Mouse (Mus musculus) hindbrain, embryonic 16.5 days (tissue): Measurements from ENCODE around the gene Sfn. TPM values are rescaled to one million over a fixed set of nuclear protein-coding genes. Genes with fewer than 3 reads are reported as not detected.

Experiments used
- ATAC-seq: fragments of 200-750 bp; cut with Nextera tagmentation; 2 replicates; pipeline ENCODE4 v1.8.0; 2017; ENCODE audit warnings: moderate TSS enrichment, moderate library complexity
- H3K27ac ChIP-seq: fragments of 300-500 bp; sonication (generic); 2 replicates; pipeline ENCODE4 v1.5.1; 2014; ENCODE audit warnings: low read depth, mild to moderate bottlenecking, control low read depth, low read length, moderate library complexity
- H3K27me3 ChIP-seq: fragments of 300-500 bp; sonication (generic); replicated peaks from 2 replicates; pipeline ENCODE4 v1.6.1; 2014; ENCODE audit warnings: low read length; ENCODE audit not compliant: control insufficient read depth, insufficient read depth
- H3K36me3 ChIP-seq: fragments of 300-500 bp; sonication (generic); 2 replicates; pipeline ENCODE4 v1.6.1; 2014; ENCODE audit warnings: mild to moderate bottlenecking, low read length, moderate library complexity, mixed read lengths; ENCODE audit not compliant: control insufficient read depth, insufficient read depth
- H3K4me1 ChIP-seq: fragments of 300-500 bp; sonication (generic); 2 replicates; pipeline ENCODE4 v1.6.1; 2014; ENCODE audit warnings: low read depth, low read length; ENCODE audit not compliant: control insufficient read depth, insufficient read depth
- H3K4me2 ChIP-seq: fragments of 300-500 bp; sonication (generic); 2 replicates; pipeline ENCODE4 v1.6.1; 2014; ENCODE audit warnings: mild to moderate bottlenecking, low read length, control low read depth, moderate library complexity
- H3K4me3 ChIP-seq: fragments of 300-500 bp; sonication (generic); 2 replicates; pipeline ENCODE4 v1.5.1; 2014; ENCODE audit warnings: mild to moderate bottlenecking, low read length, control low read depth, moderate library complexity
- H3K9ac ChIP-seq: fragments of 300-500 bp; sonication (generic); 2 replicates; pipeline ENCODE4 v1.6.1; 2014; ENCODE audit warnings: low read depth, mild to moderate bottlenecking, control low read depth, low read length, moderate library complexity
- H3K9me3 ChIP-seq: fragments of 300-500 bp; sonication (generic); 2 replicates; pipeline ENCODE4 v1.6.1; 2014; ENCODE audit warnings: mild to moderate bottlenecking, low read length, moderate library complexity; ENCODE audit not compliant: control insufficient read depth
- WGBS: fragments of 180-500 bp; shearing (Covaris S2); extraction: QIAGEN DNeasy Blood & Tissue Kit; methylation state at CpG from one replicate; pipeline ENCODE4 v1.1.7; 2014; 5-methylcytosine and 5-hydroxymethylcytosine counted together
- polyA plus RNA-seq: library from polyadenylated mRNA; unstranded; fragments of >200 nt; fragmentation: Nextera tagmentation; extraction: Ambion mirVana; gene quantifications from 2 replicates; pipeline ENCODE4 v1.2.1, GENCODE M21; 2015

The Sfn gene
- polyA plus RNA-seq, 1 experiment from 2014 or later: 2.1 TPM

DNA sequence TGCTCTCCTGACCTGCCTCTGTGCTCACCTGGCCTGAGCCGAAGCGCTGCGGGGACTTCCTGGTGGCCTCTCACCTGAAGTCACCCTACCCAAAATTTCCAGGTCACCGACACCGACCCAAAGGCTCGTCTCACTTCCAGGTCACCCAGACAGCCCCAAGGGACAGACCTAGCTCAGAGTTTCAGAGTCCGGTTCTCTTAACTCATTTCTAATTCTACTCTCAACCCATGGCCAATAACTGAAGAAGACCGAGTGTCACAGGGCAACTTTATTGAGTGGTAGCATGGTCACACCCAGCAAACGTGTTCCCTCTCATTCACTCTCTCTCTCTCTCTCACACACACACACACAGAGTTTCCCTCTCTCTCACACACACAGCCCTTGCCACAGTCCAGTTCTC, 1.7 kb downstream of the Sfn start:
- Histone ChIP-seq H3K9me3 (no peaks in the 10 kb centered on the region), H3K36me3 (no peaks in the 10 kb centered on the region), H3K27me3 (peaks cover 40% of the 10 kb centered on the region), H3K4me3 (peak overlapping the region; percentile 46), H3K27ac (no peak overlapping the region), H3K4me2 (peak overlapping the region; percentile 77), H3K9ac (peak overlapping the region; percentile 33; the same call in 1 of the 2 replicates), H3K4me1 (peaks cover 11% of the 10 kb centered on the region; the same call in 1 of the 2 replicates)
- 17% methylated on average over 9 of the region's 9 CpGs for WGBS
- no peak for ATAC-seq

DNA sequence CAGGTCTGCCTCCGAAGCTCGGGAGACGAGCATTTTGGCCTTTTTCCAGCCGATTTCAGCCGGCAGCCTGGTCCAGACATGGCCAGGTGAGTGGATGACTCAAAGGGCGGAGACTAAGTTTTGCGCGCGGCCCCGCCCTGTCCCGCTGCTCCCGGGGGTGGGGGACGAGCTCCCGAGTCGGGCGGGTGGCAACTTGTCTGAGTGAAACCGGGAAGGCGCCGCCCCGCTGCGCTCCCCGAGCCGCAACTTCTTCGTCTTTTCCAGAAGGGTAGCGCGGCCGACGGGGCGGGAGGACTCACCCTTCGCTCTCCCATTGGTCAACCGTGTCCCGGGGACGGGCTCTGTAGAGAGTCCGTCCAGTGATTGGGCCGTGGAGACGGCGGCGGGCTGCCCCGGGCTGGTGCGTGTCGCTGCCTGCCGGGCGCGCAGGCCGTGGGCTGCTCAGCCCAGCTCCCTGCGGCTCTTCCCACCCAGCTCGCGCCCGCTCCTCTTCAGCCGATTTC, 2.3 kb downstream of the Sfn start:
- H3K9ac ChIP-seq: peak overlapping the region; percentile 33
- no peaks in the 10 kb centered on the region for H3K36me3 ChIP-seq
- H3K9me3 ChIP-seq: no peaks in the 10 kb centered on the region
- peaks cover 11% of the 10 kb centered on the region; the same call in 1 of the 2 replicates for H3K4me1 ChIP-seq
- peak overlapping the region; percentile 46 for H3K4me3 ChIP-seq
- 0% methylated on average over 45 of the region's 50 CpGs for WGBS
- peak overlapping the region; percentile 77 for H3K4me2 ChIP-seq
- no peak overlapping the region for H3K27ac ChIP-seq
- peaks cover 40% of the 10 kb centered on the region for H3K27me3 ChIP-seq
- peak; percentile 93 for ATAC-seq

DNA sequence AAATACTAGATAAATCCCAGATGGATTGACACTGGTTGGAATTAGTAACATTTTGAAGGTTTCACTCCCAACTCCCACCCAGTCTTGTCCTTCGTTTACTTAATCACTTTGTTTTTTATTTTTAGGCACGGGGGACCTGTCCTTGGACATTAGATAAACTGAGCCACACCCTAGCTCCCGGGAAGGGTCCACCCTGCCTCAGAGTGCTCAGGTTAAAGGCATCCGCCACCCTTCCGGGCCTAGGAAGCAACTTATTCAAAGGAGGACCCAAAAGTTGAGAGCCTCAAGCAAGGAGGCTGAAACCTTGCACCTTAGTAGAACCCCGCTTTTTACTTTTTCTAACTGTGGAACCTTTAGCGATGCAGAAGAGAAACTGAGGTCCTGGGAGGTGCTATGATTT, 2.9 kb downstream of the Sfn start:
- Histone ChIP-seq H3K27me3 (peaks cover 40% of the 10 kb centered on the region), H3K27ac (no peak overlapping the region), H3K4me3 (peak overlapping the region; percentile 46), H3K9me3 (no peaks in the 10 kb centered on the region), H3K9ac (peak overlapping the region; percentile 33; the same call in 1 of the 2 replicates), H3K36me3 (no peaks in the 10 kb centered on the region), H3K4me2 (peak overlapping the region; percentile 77), H3K4me1 (peaks cover 11% of the 10 kb centered on the region; the same call in 1 of the 2 replicates)
- no peak for ATAC-seq
- 29% methylated on average over 7 of the region's 7 CpGs for WGBS

DNA sequence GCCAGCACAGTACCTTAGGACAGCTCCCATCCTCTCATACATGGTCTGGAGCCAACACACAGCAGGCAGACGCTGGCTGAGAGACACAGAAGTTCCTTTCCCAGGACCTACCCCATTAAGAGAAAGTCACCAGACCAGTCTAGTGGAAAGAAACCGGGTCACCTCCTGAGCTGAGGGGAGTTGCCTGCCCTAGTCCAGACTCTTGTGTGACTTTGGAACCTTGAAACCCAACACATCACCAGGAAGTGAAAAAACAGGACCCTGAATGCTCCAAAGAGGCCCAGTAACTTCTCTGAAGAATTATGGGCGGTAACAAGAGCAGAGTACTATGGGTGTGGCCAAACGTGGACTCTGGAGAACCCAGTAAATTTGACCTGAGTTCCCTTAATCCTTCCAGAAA, 3.4 kb downstream of the Sfn start:
- H3K9me3 ChIP-seq: no peaks in the 10 kb centered on the region
- peaks cover 40% of the 10 kb centered on the region for H3K27me3 ChIP-seq
- no peak overlapping the region for H3K9ac ChIP-seq
- H3K27ac ChIP-seq: no peak overlapping the region
- no peak for ATAC-seq
- WGBS: 45% methylated on average over 4 of the region's 4 CpGs
- H3K4me1 ChIP-seq: peaks cover 11% of the 10 kb centered on the region; the same call in 1 of the 2 replicates
- H3K4me2 ChIP-seq: no peak overlapping the region
- H3K36me3 ChIP-seq: no peaks in the 10 kb centered on the region
- no peak overlapping the region for H3K4me3 ChIP-seq

- Histone ChIP-seq H3K27me3 (peaks cover 24% of the 10 kb centered on the region), H3K4me1 (peaks cover 9% of the 10 kb centered on the region; the same call in 1 of the 2 replicates), H3K9ac (no peak overlapping the region), H3K27ac (no peak overlapping the region), H3K9me3 (no peaks in the 10 kb centered on the region), H3K36me3 (peaks cover 4% of the 10 kb centered on the region; the same call in 1 of the 2 replicates), H3K4me2 (no peak overlapping the region), H3K4me3 (no peak overlapping the region)
- WGBS: 84% methylated on average over 6 of the region's 6 CpGs
- ATAC-seq: no peak
Observed at GRCm38 (mm10) chr4:133596084-133596483, 5.9 kb downstream of the Sfn start.

- 75% methylated on average over 7 of the region's 7 CpGs for WGBS
- H3K4me2 ChIP-seq: no peak overlapping the region
- no peaks in the 10 kb centered on the region for H3K9me3 ChIP-seq
- peaks cover 5% of the 10 kb centered on the region; the same call in 1 of the 2 replicates for H3K36me3 ChIP-seq
- H3K4me1 ChIP-seq: peaks cover 9% of the 10 kb centered on the region; the same call in 1 of the 2 replicates
- no peak overlapping the region for H3K4me3 ChIP-seq
- no peak overlapping the region for H3K9ac ChIP-seq
- H3K27me3 ChIP-seq: peaks cover 24% of the 10 kb centered on the region
- ATAC-seq: no peak
- H3K27ac ChIP-seq: no peak overlapping the region
Observed at GRCm38 (mm10) chr4:133595538-133595937, 6.4 kb downstream of the Sfn start.

DNA sequence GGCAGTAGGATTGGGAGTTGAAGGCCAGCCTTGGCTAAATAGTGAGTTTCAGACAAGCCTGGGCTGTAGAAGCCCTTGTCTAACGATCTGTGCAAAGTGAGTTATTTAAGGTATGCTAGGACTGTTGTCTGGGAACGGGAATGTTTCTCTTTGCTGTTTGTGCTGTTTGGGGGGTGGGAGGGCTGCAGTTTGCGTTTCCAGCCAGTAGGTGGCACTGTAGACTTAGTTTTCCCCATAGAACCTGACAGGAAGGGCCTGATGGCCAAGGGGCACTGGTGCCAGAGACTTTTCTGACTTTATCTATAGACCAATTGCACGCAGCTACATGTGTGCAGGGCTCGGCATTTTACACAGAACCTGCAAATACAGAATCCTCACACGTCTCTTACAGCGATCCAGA, 9.4 kb downstream of the Sfn start:
- no peak overlapping the region for H3K9ac ChIP-seq
- peaks cover 19% of the 10 kb centered on the region for H3K36me3 ChIP-seq
- H3K4me1 ChIP-seq: no peaks in the 10 kb centered on the region
- H3K9me3 ChIP-seq: no peaks in the 10 kb centered on the region
- H3K27me3 ChIP-seq: no peaks in the 10 kb centered on the region
- ATAC-seq: peak; percentile 30; the same call in 1 of the 2 replicates
- H3K27ac ChIP-seq: no peak overlapping the region
- no peak overlapping the region for H3K4me3 ChIP-seq
- no peak overlapping the region for H3K4me2 ChIP-seq
- WGBS: 33% methylated on average over 7 of the region's 7 CpGs

DNA sequence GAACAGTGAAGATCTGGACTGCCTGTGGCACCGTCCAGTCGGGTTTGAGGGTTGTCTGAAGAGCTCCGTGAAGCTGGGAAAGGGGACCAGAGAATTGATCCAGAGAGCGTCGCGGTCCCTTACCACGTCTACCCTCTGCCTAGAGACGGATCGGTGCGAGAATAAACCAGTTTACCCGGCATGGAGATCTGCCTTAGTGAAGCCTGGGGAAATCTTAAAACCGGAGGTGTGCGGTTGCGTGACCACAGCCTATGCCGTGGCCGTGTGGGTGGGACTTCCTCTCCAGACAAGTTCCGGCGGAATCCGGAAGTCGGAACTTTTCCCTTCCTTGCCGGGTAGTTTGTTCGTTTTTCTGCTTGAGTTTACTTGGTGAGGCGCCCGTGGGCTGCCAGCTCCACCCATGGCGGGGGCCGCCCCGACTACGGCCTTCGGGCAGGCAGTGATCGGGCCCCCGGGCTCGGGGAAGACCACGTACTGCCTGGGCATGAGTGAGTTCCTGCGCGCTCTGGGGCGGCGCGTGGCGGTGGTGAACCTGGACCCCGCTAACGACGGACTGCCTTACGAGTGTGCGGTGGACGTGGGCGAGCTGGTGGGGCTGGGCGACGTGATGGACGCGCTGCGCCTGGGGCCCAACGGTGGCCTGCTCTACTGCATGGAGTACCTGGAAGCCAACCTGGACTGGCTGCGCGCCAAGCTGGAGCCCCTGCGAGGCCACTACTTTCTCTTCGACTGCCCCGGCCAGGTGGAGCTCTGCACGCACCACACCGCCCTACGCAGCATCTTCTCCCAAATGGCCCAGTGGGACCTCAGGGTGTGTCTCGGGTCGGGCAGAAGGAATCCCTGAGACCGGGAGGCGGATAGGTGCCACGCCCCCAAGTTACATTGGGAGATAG, 17.7 kb downstream of the Sfn start, which contains the start of gene Gpn2:
TSS of gene Gpn2 (plus strand) at position 304 of the 893 bp plus-strand sequence.
- H3K27ac ChIP-seq: peak within 1 kb of the TSS; percentile 85
- peak; percentile 92 for ATAC-seq
- H3K4me1 ChIP-seq: peaks cover 12% of the 10 kb centered on the region
- H3K4me2 ChIP-seq: peak within 1 kb of the TSS; percentile 100
- peak within 1 kb of the TSS; percentile 85 for H3K4me3 ChIP-seq
- 2% methylated on average over 65 of the region's 65 CpGs for WGBS
- peak within 1 kb of the TSS; percentile 91 for H3K9ac ChIP-seq
- H3K36me3 ChIP-seq: peaks cover 28% of the 10 kb centered on the region
- no peaks in the 10 kb centered on the region for H3K27me3 ChIP-seq
- no peaks in the 10 kb centered on the region for H3K9me3 ChIP-seq

- peaks cover 29% of the 10 kb centered on the region for H3K36me3 ChIP-seq
- H3K9me3 ChIP-seq: no peaks in the 10 kb centered on the region
Observed at GRCm38 (mm10) chr4:133583690-133584058, 18.3 kb downstream of the Sfn start.

More at GRCm38 (mm10) chr4:133583690-133584058, 18.3 kb downstream of the Sfn start:
- 0 out of 2 replicates have a peak, but pooled peaks have one; percentile 24 for ATAC-seq
- H3K27me3 ChIP-seq: no peaks in the 10 kb centered on the region
- peak overlapping the region; percentile 100 for H3K4me2 ChIP-seq
- H3K4me3 ChIP-seq: peak overlapping the region; percentile 85
- H3K4me1 ChIP-seq: peaks cover 12% of the 10 kb centered on the region
- 68% methylated on average over 6 of the region's 6 CpGs for WGBS
- peak overlapping the region; percentile 85 for H3K27ac ChIP-seq
- H3K9ac ChIP-seq: peak overlapping the region; percentile 91
